Mouse (Mus musculus): ENCODE results near the gene Gabarapl1. TPM values are rescaled to one million over a fixed set of nuclear protein-coding genes. Genes with fewer than 3 reads are reported as not detected.
"Not testable (repeated sequence)": the region's sequence is repeated elsewhere in the genome, so short reads cannot be mapped to it uniquely, and the experiment has no call there.

The Gabarapl1 gene
- polyA plus RNA-seq (2015; fragmentation: Nextera tagmentation; extraction: Ambion mirVana) = 60.8 and 62.8 TPM in 2 replicates

DNA sequence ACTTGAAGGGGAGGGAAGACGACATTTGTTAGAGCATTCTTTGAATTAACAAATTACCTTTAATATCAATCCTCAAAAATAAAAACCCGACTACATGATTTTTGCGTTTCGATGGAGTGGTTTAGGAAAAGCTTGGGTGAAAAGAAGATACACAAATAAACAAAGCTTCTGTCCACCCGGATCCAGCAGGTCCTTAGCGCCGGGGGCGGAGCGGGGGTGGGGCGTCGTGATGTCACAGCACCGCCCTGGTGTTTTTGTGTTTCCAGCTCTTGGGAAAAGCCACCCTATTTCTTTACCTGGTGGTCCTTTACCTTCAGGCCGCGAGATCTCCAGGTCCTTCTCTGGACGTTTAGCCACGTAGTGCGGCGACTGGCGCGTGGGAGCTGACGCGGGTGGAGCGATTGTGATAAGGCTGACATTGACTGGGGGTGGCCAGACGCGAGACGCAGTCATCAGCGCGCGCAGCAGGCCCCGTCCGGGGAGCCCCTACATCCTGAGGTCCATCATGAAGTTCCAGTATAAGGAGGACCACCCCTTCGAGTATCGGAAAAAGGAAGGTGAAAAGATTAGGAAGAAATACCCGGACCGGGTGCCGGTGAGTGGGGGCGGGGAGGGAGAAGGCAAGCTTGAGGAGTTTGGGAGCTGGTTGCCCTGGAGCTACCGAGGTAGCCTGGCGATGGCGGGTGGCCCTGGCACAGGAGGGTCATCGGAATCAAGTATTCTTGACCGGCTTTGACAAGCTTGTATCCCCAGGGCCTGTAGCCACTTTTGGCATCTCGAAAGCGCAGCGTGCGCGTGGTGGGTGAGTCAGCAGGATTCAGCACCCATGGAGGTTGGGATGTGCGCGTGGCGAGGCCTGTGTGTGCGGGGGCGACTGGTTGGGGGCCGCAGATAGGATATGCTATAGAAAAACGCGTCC is at the start of gene Gabarapl1:
Gene Gabarapl1 (plus strand): TSS at position 219 of the 919 bp plus-strand sequence.
- Histone ChIP-seq H3K4me1 (peaks cover 29% of the 10 kb centered on the region), H3K27me3 (no peaks in the 10 kb centered on the region), H3K9ac (peak within 1 kb of the TSS; percentile 76), H3K27ac (peak within 1 kb of the TSS; percentile 87), H3K36me3 (peaks cover 10% of the 10 kb centered on the region), H3K4me2 (peak within 1 kb of the TSS; percentile 87), H3K4me3 (replicated peaks) (peak within 1 kb of the TSS; percentile 89), H3K9me3 (replicated peaks) (no peaks in the 10 kb centered on the region)
- under 1% methylated on average over 55 of the region's 55 CpGs for WGBS
- peak; percentile 88 for ATAC-seq (replicated peaks; ENCODE audit: low FRiP score)

- Histone ChIP-seq H3K36me3 (no peaks in the 10 kb centered on the region), H3K27me3 (no peaks in the 10 kb centered on the region), H3K27ac (no peak overlapping the region), H3K9me3 (replicated peaks) (no peaks in the 10 kb centered on the region), H3K4me3 (replicated peaks) (no peak overlapping the region), H3K4me1 (no peaks in the 10 kb centered on the region), H3K4me2 (no peak overlapping the region), H3K9ac (no peak overlapping the region)
- ATAC-seq (replicated peaks; ENCODE audit: low FRiP score) = no peak
- 82% methylated on average over 4 of the region's 4 CpGs for WGBS
These were observed 38.0 kb upstream of the Gabarapl1 start for GRCm38 (mm10) chr6:129494924-129495323.

- 92% methylated on average over 3 of the region's 3 CpGs for WGBS
- Histone ChIP-seq H3K4me1 (no peaks in the 10 kb centered on the region), H3K9me3 (replicated peaks) (0 out of 2 replicates have a peak, but pooled peaks cover 8% of the 10 kb centered on the region), H3K36me3 (no peaks in the 10 kb centered on the region), H3K27me3 (no peaks in the 10 kb centered on the region), H3K27ac (no peak overlapping the region), H3K9ac (no peak overlapping the region), H3K4me3 (replicated peaks) (no peak overlapping the region), H3K4me2 (no peak overlapping the region)
- ATAC-seq (replicated peaks; ENCODE audit: low FRiP score) = no peak
These were observed 35.4 kb upstream of the Gabarapl1 start for GRCm38 (mm10) chr6:129497345-129498218.

GRCm38 (mm10) chr6:129499516-129499915 is 33.4 kb upstream of the Gabarapl1 start:
- not testable (repeated sequence) for H3K27ac ChIP-seq; H3K9ac ChIP-seq; H3K36me3 ChIP-seq; H3K27me3 ChIP-seq; H3K4me1 ChIP-seq; ATAC-seq (replicated peaks; ENCODE audit: low FRiP score); H3K4me2 ChIP-seq; H3K4me3 ChIP-seq (replicated peaks)
- 90% methylated on average over 1 of the region's 1 CpGs for WGBS
- H3K9me3 ChIP-seq (replicated peaks) = 0 out of 2 replicates have a peak, but pooled peaks cover 11% of the 10 kb centered on the region

DNA sequence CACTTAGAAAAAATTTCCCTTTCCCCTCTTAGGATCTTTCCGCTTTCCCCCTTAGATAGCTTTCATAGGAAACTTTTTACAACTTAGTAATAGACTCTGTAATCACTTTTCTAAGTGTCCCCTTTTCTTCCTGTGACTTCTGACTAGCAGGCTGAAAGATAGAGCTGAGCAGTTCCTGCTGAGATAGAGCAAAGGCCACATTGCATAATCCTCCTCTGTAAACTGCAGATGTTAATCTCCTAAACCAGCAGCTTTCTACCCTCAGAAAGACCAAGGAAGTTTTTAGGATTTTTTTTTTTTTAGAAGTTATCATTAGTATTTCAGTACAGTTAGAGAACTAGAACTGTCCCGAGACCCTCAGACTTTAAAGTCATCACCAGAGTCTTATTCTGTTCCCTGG is 29.5 kb upstream of the Gabarapl1 start:
- no peak overlapping the region for H3K27ac ChIP-seq
- H3K27me3 ChIP-seq = no peaks in the 10 kb centered on the region
- no peaks in the 10 kb centered on the region for H3K36me3 ChIP-seq
- H3K9me3 ChIP-seq (replicated peaks) = 0 out of 2 replicates have a peak, but pooled peaks cover 13% of the 10 kb centered on the region
- H3K9ac ChIP-seq = no peak overlapping the region
- 72% methylated on average over 2 of the region's 2 CpGs for WGBS
- no peak overlapping the region for H3K4me2 ChIP-seq
- no peak for ATAC-seq (replicated peaks; ENCODE audit: low FRiP score)
- H3K4me3 ChIP-seq (replicated peaks) = no peak overlapping the region
- H3K4me1 ChIP-seq = no peaks in the 10 kb centered on the region

DNA sequence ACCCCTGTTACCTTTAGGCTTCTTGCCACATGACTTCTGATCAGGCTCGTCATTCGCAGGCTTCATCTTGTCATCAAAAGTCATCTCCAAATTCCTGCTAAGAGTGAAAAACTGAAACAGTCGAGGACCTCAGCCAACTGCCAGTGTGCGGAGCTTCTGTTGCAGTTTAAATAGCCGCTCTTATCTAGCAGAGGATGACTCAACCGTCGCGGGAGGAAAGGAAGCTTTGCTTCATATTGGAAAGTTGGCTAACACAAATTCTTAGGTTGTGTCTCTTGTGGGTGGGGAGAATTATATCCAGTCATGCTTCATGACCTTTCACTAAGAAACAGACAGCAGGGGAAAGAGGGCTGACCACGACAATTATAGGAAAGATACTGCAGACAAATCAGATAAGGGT is 25.9 kb upstream of the Gabarapl1 start, which contains the start of gene Olr1:
Gene Olr1 (minus strand): TSS at position 142 of the 400 bp plus-strand sequence.
- Histone ChIP-seq H3K4me3 (replicated peaks) (no peak within 1 kb of the TSS), H3K36me3 (no peaks in the 10 kb centered on the region), H3K27ac (no peak within 1 kb of the TSS), H3K4me2 (no peak within 1 kb of the TSS), H3K4me1 (peaks cover 17% of the 10 kb centered on the region), H3K27me3 (no peaks in the 10 kb centered on the region), H3K9ac (no peak within 1 kb of the TSS), H3K9me3 (replicated peaks) (0 out of 2 replicates have a peak, but pooled peaks cover 10% of the 10 kb centered on the region)
- no peak for ATAC-seq (replicated peaks; ENCODE audit: low FRiP score)
- 80% methylated on average over 9 of the region's 9 CpGs for WGBS

GRCm38 (mm10) chr6:129510120-129510911 is 22.6 kb upstream of the Gabarapl1 start:
- H3K27me3 ChIP-seq = no peaks in the 10 kb centered on the region
- no peaks in the 10 kb centered on the region for H3K36me3 ChIP-seq
- 51% methylated on average over 6 of the region's 6 CpGs for WGBS
- no peak overlapping the region for H3K4me2 ChIP-seq
- peak overlapping the region; percentile 45; the same call in 1 of the 2 replicates for H3K27ac ChIP-seq
- H3K9me3 ChIP-seq (replicated peaks) = no peaks in the 10 kb centered on the region
- peaks cover 38% of the 10 kb centered on the region for H3K4me1 ChIP-seq
- no peak overlapping the region for H3K4me3 ChIP-seq (replicated peaks)
- ATAC-seq (replicated peaks; ENCODE audit: low FRiP score) = peak; percentile 73
- no peak overlapping the region for H3K9ac ChIP-seq

DNA sequence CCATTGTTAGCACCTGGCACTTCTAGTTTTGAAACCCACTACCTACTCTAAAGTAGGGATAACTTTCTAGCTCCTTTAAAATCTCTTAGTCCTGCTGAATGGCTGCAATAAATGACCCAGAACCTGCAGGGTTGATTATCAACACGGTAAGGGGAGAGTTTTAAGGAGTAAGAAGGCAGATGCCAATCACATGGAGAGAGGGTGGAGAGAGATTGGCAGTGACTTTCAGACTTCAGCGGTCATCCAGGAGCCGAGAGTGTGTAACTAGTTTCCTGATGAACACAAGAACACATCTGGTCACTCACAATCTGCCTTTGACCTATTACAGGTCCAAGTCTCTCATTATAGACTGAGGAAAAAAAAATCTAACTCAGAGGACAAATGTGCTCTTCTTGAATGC is 20.6 kb upstream of the Gabarapl1 start, which contains the start of gene Tmem52b:
Gene Tmem52b (plus strand): TSS at position 189 of the 400 bp plus-strand sequence.
- Histone ChIP-seq H3K36me3 (no peaks in the 10 kb centered on the region), H3K27me3 (no peaks in the 10 kb centered on the region), H3K4me3 (replicated peaks) (peak within 1 kb of the TSS; percentile 26), H3K4me1 (peaks cover 38% of the 10 kb centered on the region), H3K27ac (peak within 1 kb of the TSS; percentile 76), H3K4me2 (peak within 1 kb of the TSS; percentile 24; the same call in 1 of the 2 replicates), H3K9ac (no peak within 1 kb of the TSS), H3K9me3 (replicated peaks) (no peaks in the 10 kb centered on the region)
- peak; percentile 40; the same call in 1 of the 2 replicates for ATAC-seq (replicated peaks; ENCODE audit: low FRiP score)
- WGBS = 26% methylated on average over 3 of the region's 3 CpGs

DNA sequence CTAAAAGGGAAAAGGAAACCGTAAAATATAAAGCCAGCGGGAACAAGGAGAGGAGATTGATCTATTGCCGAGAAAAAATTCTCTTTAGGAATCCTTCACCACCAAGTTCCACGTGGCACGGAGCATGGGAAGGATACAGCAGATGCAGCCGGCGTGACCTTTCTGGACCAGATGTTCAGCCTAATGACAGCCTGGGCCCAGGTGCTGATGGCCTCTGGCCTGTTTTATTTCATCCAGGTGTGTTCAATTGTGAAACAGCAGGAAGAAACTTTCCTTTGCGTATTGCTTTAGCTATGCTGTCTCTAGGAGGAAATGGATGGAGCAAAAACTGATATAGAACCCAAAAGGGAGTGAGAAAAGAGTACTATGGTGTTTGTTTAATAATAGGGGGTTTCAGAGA is 20.1 kb upstream of the Gabarapl1 start:
- no peak for ATAC-seq (replicated peaks; ENCODE audit: low FRiP score)
- Histone ChIP-seq H3K27ac (peak overlapping the region; percentile 76), H3K4me2 (peak overlapping the region; percentile 24; the same call in 1 of the 2 replicates), H3K36me3 (no peaks in the 10 kb centered on the region), H3K27me3 (no peaks in the 10 kb centered on the region), H3K9ac (no peak overlapping the region), H3K9me3 (replicated peaks) (no peaks in the 10 kb centered on the region), H3K4me1 (peaks cover 38% of the 10 kb centered on the region), H3K4me3 (replicated peaks) (peak overlapping the region; percentile 26)
- 35% methylated on average over 8 of the region's 8 CpGs for WGBS

DNA sequence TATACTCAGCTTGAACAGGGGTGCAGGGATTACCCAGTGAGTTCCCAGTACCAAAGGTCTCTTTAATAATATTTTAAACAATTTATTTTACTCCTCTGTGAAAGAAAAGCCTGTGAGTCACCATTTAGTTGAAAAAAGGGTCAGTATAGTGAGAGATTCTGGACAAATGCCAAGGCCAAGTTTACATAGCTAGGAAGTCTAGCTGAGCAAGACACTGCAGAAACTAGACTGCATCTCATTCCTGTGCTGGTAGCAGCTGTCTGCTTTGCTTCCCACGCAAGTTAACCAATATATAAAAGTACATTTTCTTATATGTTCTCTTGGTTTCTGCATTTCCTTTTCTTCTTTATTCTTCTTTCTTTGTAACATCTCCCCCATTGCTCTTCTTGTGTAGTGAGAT is 19.6 kb upstream of the Gabarapl1 start:
- Histone ChIP-seq H3K9me3 (replicated peaks) (no peaks in the 10 kb centered on the region), H3K4me3 (replicated peaks) (peak overlapping the region; percentile 26), H3K27ac (peak overlapping the region; percentile 76), H3K9ac (no peak overlapping the region), H3K4me1 (peaks cover 38% of the 10 kb centered on the region), H3K27me3 (no peaks in the 10 kb centered on the region), H3K4me2 (peak overlapping the region; percentile 24; the same call in 1 of the 2 replicates), H3K36me3 (no peaks in the 10 kb centered on the region)
- whole genome bisulfite sequencing = 51% methylated on average over 1 of the region's 1 CpGs
- 0 out of 2 replicates have a peak, but pooled peaks have one; percentile 31 for ATAC-seq (replicated peaks; ENCODE audit: low FRiP score)

GRCm38 (mm10) chr6:129514376-129514775 is 18.6 kb upstream of the Gabarapl1 start:
- Histone ChIP-seq H3K36me3 (no peaks in the 10 kb centered on the region), H3K4me2 (no peak overlapping the region), H3K4me3 (replicated peaks) (peak overlapping the region; percentile 4; the same call in 1 of the 2 replicates), H3K9me3 (replicated peaks) (no peaks in the 10 kb centered on the region), H3K4me1 (peaks cover 38% of the 10 kb centered on the region), H3K27me3 (no peaks in the 10 kb centered on the region), H3K9ac (no peak overlapping the region), H3K27ac (no peak overlapping the region)
- ATAC-seq (replicated peaks; ENCODE audit: low FRiP score) = no peak
- 65% methylated on average over 2 of the region's 2 CpGs for WGBS

All from kidney, embryonic 15.5 days (tissue).